Mouse (Mus musculus) midbrain, embryonic 14.5 days (tissue): ENCODE data around the gene Olfr764-ps1. TPM values are rescaled to one million over a fixed set of nuclear protein-coding genes. Genes with fewer than 3 reads are reported as not detected.

Experiments used
- polyA plus RNA-seq: library from polyadenylated mRNA; unstranded; fragments of >200 nt; fragmentation: Nextera tagmentation; extraction: Ambion mirVana; gene quantifications from 2 replicates; pipeline ENCODE4 v1.2.1, GENCODE M21; 2014

Gene Olfr764-ps1
- polyA plus RNA-seq, 1 experiment from 2014 or later, result not detected

Other genes with a start within 250 kb of the Olfr764-ps1 start
- 0.22 and 0.41 TPM in 2 replicates for gene Mmp19, start 249.0 kb downstream of the Olfr764-ps1 start, polyA plus RNA-seq
- gene Dnajc14, start 235.8 kb downstream of the Olfr764-ps1 start, polyA plus RNA-seq, result 38.6 and 42.7 TPM in 2 replicates
- 11.7 and 13.1 TPM in 2 replicates for gene Tmem198b, start 235.5 kb downstream of the Olfr764-ps1 start, polyA plus RNA-seq
- 150 and 152 TPM in 2 replicates for gene Sarnp, start 222.6 kb downstream of the Olfr764-ps1 start, polyA plus RNA-seq
- gene Ormdl2, start 218.3 kb downstream of the Olfr764-ps1 start, polyA plus RNA-seq, result 23.4 and 24.8 TPM in 2 replicates
- 7.9 and 9.6 TPM in 2 replicates for gene Gdf11, start 148.2 kb downstream of the Olfr764-ps1 start, polyA plus RNA-seq
- 120 and 138 TPM in 2 replicates for gene Cd63, start 138.9 kb downstream of the Olfr764-ps1 start, polyA plus RNA-seq
- gene Rdh5, start 117.0 kb downstream of the Olfr764-ps1 start, polyA plus RNA-seq, result 11.6 and 15.2 TPM in 2 replicates
- gene Bloc1s1, start 115.9 kb downstream of the Olfr764-ps1 start, polyA plus RNA-seq, result 249 and 282 TPM in 2 replicates
- 3.4 and 4.9 TPM in 2 replicates for gene Itga7, start 106.1 kb downstream of the Olfr764-ps1 start, polyA plus RNA-seq
- not detected in 2 replicates for gene Mettl7b, start 78.9 kb downstream of the Olfr764-ps1 start, polyA plus RNA-seq
- not detected in 2 replicates for gene Olfr9, start 50.5 kb downstream of the Olfr764-ps1 start, polyA plus RNA-seq
- gene Olfr763, start 29.1 kb downstream of the Olfr764-ps1 start, polyA plus RNA-seq, result not detected in 2 replicates
- gene Olfr765, start 10.1 kb upstream of the Olfr764-ps1 start, polyA plus RNA-seq, result not detected in 2 replicates
- not detected in 2 replicates for gene Olfr766-ps1, start 29.1 kb upstream of the Olfr764-ps1 start, polyA plus RNA-seq
- not detected in 2 replicates for gene Olfr767, start 43.0 kb upstream of the Olfr764-ps1 start, polyA plus RNA-seq
- gene Olfr768, start 59.5 kb upstream of the Olfr764-ps1 start, polyA plus RNA-seq, result not detected in 2 replicates
- gene Olfr769, start 78.0 kb upstream of the Olfr764-ps1 start, polyA plus RNA-seq, result not detected in 2 replicates
- gene Olfr770, start 99.1 kb upstream of the Olfr764-ps1 start, polyA plus RNA-seq, result not detected in 2 replicates
- gene Olfr771, start 124.9 kb upstream of the Olfr764-ps1 start, polyA plus RNA-seq, result not detected in 2 replicates
- not detected in 2 replicates for gene Olfr772, start 138.0 kb upstream of the Olfr764-ps1 start, polyA plus RNA-seq
- not detected in 2 replicates for gene Olfr773, start 147.5 kb upstream of the Olfr764-ps1 start, polyA plus RNA-seq
- not detected in 2 replicates for gene Olfr774, start 196.3 kb upstream of the Olfr764-ps1 start, polyA plus RNA-seq
- not detected in 2 replicates for gene Olfr775, start 208.5 kb upstream of the Olfr764-ps1 start, polyA plus RNA-seq
- not detected in 2 replicates for gene Olfr776, start 219.2 kb upstream of the Olfr764-ps1 start, polyA plus RNA-seq
- not detected in 2 replicates for gene Olfr777, start 231.6 kb upstream of the Olfr764-ps1 start, polyA plus RNA-seq